ENCODE assay signal across 14 mouse cellular contexts in the genomic region with DNA sequence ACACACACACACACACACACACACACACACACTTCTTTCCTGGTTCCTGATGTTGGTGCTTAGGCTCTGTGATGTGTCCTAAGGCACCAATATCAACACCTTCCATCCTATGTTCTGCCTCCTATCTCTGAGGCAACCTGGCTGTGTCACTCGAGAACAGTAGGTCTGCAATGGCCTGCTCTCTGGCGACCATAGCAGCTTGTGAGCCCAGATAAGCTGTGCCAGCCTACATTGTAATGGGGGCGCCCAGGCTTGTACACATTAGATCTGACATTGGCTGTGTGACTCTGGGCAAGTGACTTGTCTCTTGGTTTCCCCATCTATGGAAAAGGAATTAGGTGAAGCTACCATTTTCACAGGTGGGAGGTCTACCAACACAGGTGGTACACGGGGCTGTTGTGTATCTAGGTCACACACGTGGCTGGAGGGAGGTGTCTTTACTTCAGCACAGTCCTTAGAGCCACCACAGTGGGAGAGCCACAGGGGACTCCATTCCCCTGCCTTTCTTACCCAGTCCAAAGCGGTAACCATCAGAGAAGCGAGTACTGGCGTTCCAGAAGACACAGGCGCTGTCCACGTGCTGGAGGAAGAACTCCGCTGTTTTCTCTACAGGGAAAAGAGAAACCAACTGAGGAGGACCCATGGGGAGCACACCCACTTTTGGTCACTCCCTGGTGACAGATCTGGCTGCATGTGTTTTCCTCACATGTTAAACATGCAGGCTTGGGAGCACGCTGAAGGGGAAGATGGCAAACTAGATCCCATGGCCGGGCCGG. TPM values are rescaled to one million over a fixed set of nuclear protein-coding genes. Genes with fewer than 3 reads are reported as not detected.
DNase-seq lines count a peak whose midpoint lies in the region; ATAC-seq and TF ChIP-seq lines count a peak whose summit lies in the region.
"Had no signal": no experiment of that assay in that cellular context is flagged by ENCODE, and none has a peak within 500 bp of the region (broad histone marks: within the 10 kb centered on the region; RNA-seq: fewer than 3 reads in every experiment).

No protein-coding gene starts in this region.

- no peaks in the 10 kb centered on the region for H3K4me1 ChIP-seq in lung, postnatal 0 days (ENCODE audit: insufficient read depth, low read depth, low read length)
- peaks cover 8% of the 10 kb centered on the region; the same call in 1 of the 2 replicates for H3K4me1 ChIP-seq in liver, postnatal 0 days (ENCODE audit: insufficient read depth)
- peaks cover 8% of the 10 kb centered on the region; the same call in 1 of the 2 replicates for H3K4me1 ChIP-seq in stomach, embryonic 16.5 days (ENCODE audit: control insufficient read depth, insufficient read depth, low read length)
- H3K4me1 ChIP-seq in kidney, embryonic 14.5 days (ENCODE audit: control insufficient read depth, insufficient read depth, low read length), result 0 out of 2 replicates have a peak, but pooled peaks cover 3% of the 10 kb centered on the region
- H3K4me1 ChIP-seq: hindbrain, embryonic 12.5 days; midbrain, embryonic 12.5 days had no signal

- no peak overlapping the region for H3K27ac ChIP-seq in lung, postnatal 0 days (ENCODE audit: low read length)
- H3K27ac ChIP-seq in liver, postnatal 0 days (ENCODE audit: low read depth), result peak overlapping the region; percentile 62
- H3K27ac ChIP-seq in stomach, embryonic 16.5 days (ENCODE audit: low read length), result peak overlapping the region; percentile 8; the same call in 1 of the 2 replicates
- no peak overlapping the region for H3K27ac ChIP-seq in kidney, embryonic 14.5 days (ENCODE audit: low read depth, low read length)
- H3K27ac ChIP-seq: heart, embryonic 13.5 days; hindbrain, embryonic 12.5 days; limb, embryonic 12.5 days; midbrain, embryonic 12.5 days had no signal

- TF ChIP-seq EP300 in lung, postnatal 0 days (IDR thresholded peaks at IDR 0.05), result no peak
- peak; percentile 98 for TF ChIP-seq EP300 in liver, postnatal 0 days (IDR thresholded peaks at IDR 0.05; ENCODE audit: low read depth)

- 0 out of 2 replicates have a peak, but pooled peaks cover 3% of the 10 kb centered on the region for H3K36me3 ChIP-seq in lung, postnatal 0 days (ENCODE audit: insufficient read depth, low read length)
- peaks cover 43% of the 10 kb centered on the region for H3K36me3 ChIP-seq in liver, postnatal 0 days (replicated peaks; ENCODE audit: insufficient read depth, low read length)
- peaks cover 29% of the 10 kb centered on the region for H3K36me3 ChIP-seq in stomach, embryonic 16.5 days (ENCODE audit: control insufficient read depth, insufficient read depth, low read length)
- H3K36me3 ChIP-seq in kidney, embryonic 14.5 days (ENCODE audit: control insufficient read depth, insufficient read depth, low read length), result peaks cover 53% of the 10 kb centered on the region

- H3K4me2 ChIP-seq in lung, postnatal 0 days (replicated peaks; ENCODE audit: low read depth, low read length), result peak overlapping the region; percentile 19; the same call in 1 of the 2 replicates
- 0 out of 2 replicates have a peak overlapping the region, but pooled peaks have one; percentile 11 for H3K4me2 ChIP-seq in liver, postnatal 0 days (ENCODE audit: low read depth, low read length)
- H3K4me2 ChIP-seq in stomach, embryonic 16.5 days (ENCODE audit: low read depth, low read length), result no peak overlapping the region
- H3K4me2 ChIP-seq in kidney, embryonic 14.5 days (replicated peaks; ENCODE audit: low read depth, low read length), result no peak overlapping the region
- H3K4me2 ChIP-seq: heart, embryonic 13.5 days; hindbrain, embryonic 12.5 days; intestine, embryonic 15.5 days; limb, embryonic 12.5 days; midbrain, embryonic 12.5 days had no signal

- no peak overlapping the region for H3K4me3 ChIP-seq in lung, postnatal 0 days (ENCODE audit: low read depth, low read length)
- H3K4me3 ChIP-seq in liver, postnatal 0 days (ENCODE audit: low read depth, low read length), result no peak overlapping the region
- no peak overlapping the region for H3K4me3 ChIP-seq in stomach, embryonic 16.5 days (replicated peaks; ENCODE audit: low read length)
- no peak overlapping the region for H3K4me3 ChIP-seq in kidney, embryonic 14.5 days (ENCODE audit: low read length)
- H3K4me3 ChIP-seq: heart, embryonic 13.5 days; hindbrain, embryonic 12.5 days; intestine, embryonic 15.5 days; limb, embryonic 12.5 days; midbrain, embryonic 12.5 days had no signal

- H3K9me3 ChIP-seq in lung, postnatal 0 days (ENCODE audit: low read length), result no peaks in the 10 kb centered on the region
- H3K9me3 ChIP-seq in liver, postnatal 0 days (ENCODE audit: low read length), result no peaks in the 10 kb centered on the region
- no peaks in the 10 kb centered on the region for H3K9me3 ChIP-seq in stomach, embryonic 16.5 days (replicated peaks; ENCODE audit: control insufficient read depth, low read length)
- 0 out of 2 replicates have a peak, but pooled peaks cover 3% of the 10 kb centered on the region for H3K9me3 ChIP-seq in kidney, embryonic 14.5 days (ENCODE audit: control insufficient read depth, low read length)
- H3K9me3 ChIP-seq: hindbrain, embryonic 12.5 days; intestine, embryonic 15.5 days; limb, embryonic 12.5 days; midbrain, embryonic 12.5 days had no signal

- no peak overlapping the region for H3K9ac ChIP-seq in lung, postnatal 0 days (replicated peaks; ENCODE audit: low read depth)
- H3K9ac ChIP-seq in liver, postnatal 0 days (replicated peaks), result no peak overlapping the region
- H3K9ac ChIP-seq in stomach, embryonic 16.5 days (ENCODE audit: low read length), result no peak overlapping the region
- H3K9ac ChIP-seq in kidney, embryonic 14.5 days (ENCODE audit: low read depth, low read length), result no peak overlapping the region
- H3K9ac ChIP-seq: heart, embryonic 13.5 days; hindbrain, embryonic 12.5 days; intestine, embryonic 15.5 days; limb, embryonic 12.5 days; midbrain, embryonic 12.5 days had no signal

- intact Hi-C loops in heart, postnatal 25 days (cut with DNase I), result no loop called here

- no peaks in the 10 kb centered on the region for H3K27me3 ChIP-seq in lung, postnatal 0 days (replicated peaks; ENCODE audit: insufficient read depth, low read length)
- H3K27me3 ChIP-seq in liver, postnatal 0 days (ENCODE audit: insufficient read depth, low read length), result no peaks in the 10 kb centered on the region
- no peaks in the 10 kb centered on the region for H3K27me3 ChIP-seq in stomach, embryonic 16.5 days (ENCODE audit: control insufficient read depth, insufficient read depth, low read length)
- no peaks in the 10 kb centered on the region for H3K27me3 ChIP-seq in kidney, embryonic 14.5 days (ENCODE audit: control insufficient read depth, insufficient read depth, low read length)
- H3K27me3 ChIP-seq: heart, embryonic 13.5 days; hindbrain, embryonic 12.5 days; intestine, embryonic 15.5 days; limb, embryonic 12.5 days; midbrain, embryonic 12.5 days had no signal

- no peak for TF ChIP-seq CTCF in lung, postnatal 0 days (IDR thresholded peaks at IDR 0.05)
- TF ChIP-seq CTCF in liver, postnatal 0 days (IDR thresholded peaks at IDR 0.05; ENCODE audit: low read depth), result no peak

- peak; percentile 23; the same call in 1 of the 2 replicates for ATAC-seq in lung, postnatal 0 days
- ATAC-seq in erythroblast, adult 5-6 weeks (replicated peaks; ENCODE audit: low FRiP score, poor library complexity, severe bottlenecking), result peak; percentile 80
- peak; percentile 98 for ATAC-seq in liver, postnatal 0 days
- ATAC-seq in stomach, embryonic 16.5 days (ENCODE audit: insufficient read depth, low FRiP score), result no peak
- no peak for ATAC-seq in kidney, embryonic 14.5 days (ENCODE audit: low FRiP score, low TSS enrichment)

- 76% methylated on average over 14 of the region's 14 CpGs for WGBS in lung, postnatal 0 days
- 75% methylated on average over 14 of the region's 14 CpGs for WGBS in liver, postnatal 0 days (ENCODE audit: insufficient replicate concordance)
- WGBS in stomach, embryonic 16.5 days, result 87% methylated on average over 14 of the region's 14 CpGs
- WGBS in kidney, embryonic 14.5 days, result 76% methylated on average over 14 of the region's 14 CpGs

- DNase-seq in lung, postnatal 0 days (ENCODE audit: low spot score), result peak; percentile 25
- DNase-seq in lung, postnatal 14 days, result no peak
- DNase-seq in liver, postnatal 0 days, result peak; percentile 52
- no peak for DNase-seq in heart, postnatal 25 days (ENCODE audit: low spot score)
- no peak for DNase-seq in frontal cortex, postnatal 25 days (ENCODE audit: low spot score in 2 of 2)
- DNase-seq: gastrocnemius, postnatal 36 days had no signal

RNA-seq across cellular contexts. Expression of a gene that starts 35.1 kb away (rescaled TPM):
- 11.1 and 13.6 TPM in 2 replicates for polyA plus RNA-seq in lung, postnatal 0 days (2015; fragmentation: Nextera tagmentation; extraction: Ambion mirVana)
- total RNA-seq in erythroblast, adult 5-6 weeks (2015; ENCODE audit: low replicate concordance), result 8.2 and 12.5 TPM in 2 replicates
- 6.4 and 6.8 TPM in 2 replicates for total RNA-seq in erythroblast, adult 5-6 weeks (2017; ENCODE audit: low replicate concordance)
- 8.1 and 9.1 TPM in 2 replicates for polyA plus RNA-seq in liver, postnatal 0 days (2015; fragmentation: Nextera tagmentation; extraction: Ambion mirVana)
- 109 and 110 TPM in 2 replicates for polyA plus RNA-seq in stomach, embryonic 16.5 days (2015; fragmentation: Nextera tagmentation; extraction: Ambion mirVana)
- 1 to 10 TPM; 7.0 to 7.3 TPM for total RNA-seq in heart, postnatal 25 days (2021)
- 29.3 and 51.6 TPM in 2 replicates for polyA plus RNA-seq in kidney, embryonic 14.5 days (2014; fragmentation: Nextera tagmentation; extraction: Ambion mirVana)

RNA-seq across cellular contexts. Expression of a gene that starts 39.6 kb away (rescaled TPM):
- 36.4 and 38.7 TPM in 2 replicates for polyA plus RNA-seq in lung, postnatal 0 days (2015; fragmentation: Nextera tagmentation; extraction: Ambion mirVana)
- total RNA-seq in erythroblast, adult 5-6 weeks (2015; ENCODE audit: low replicate concordance), result 28.8 and 41.5 TPM in 2 replicates
- 45.9 and 46.2 TPM in 2 replicates for total RNA-seq in erythroblast, adult 5-6 weeks (2017; ENCODE audit: low replicate concordance)
- 28.2 and 30.4 TPM in 2 replicates for polyA plus RNA-seq in liver, postnatal 0 days (2015; fragmentation: Nextera tagmentation; extraction: Ambion mirVana)
- 106 and 114 TPM in 2 replicates for polyA plus RNA-seq in stomach, embryonic 16.5 days (2015; fragmentation: Nextera tagmentation; extraction: Ambion mirVana)
- 100 to 1,000 TPM; 604 to 684 TPM for total RNA-seq in heart, postnatal 25 days (2021)
- 39.3 and 49.5 TPM in 2 replicates for polyA plus RNA-seq in kidney, embryonic 14.5 days (2014; fragmentation: Nextera tagmentation; extraction: Ambion mirVana)

RNA-seq across cellular contexts. Expression of a gene that starts 58.8 kb away (rescaled TPM):
- 7.2 and 7.8 TPM in 2 replicates for polyA plus RNA-seq in lung, postnatal 0 days (2015; fragmentation: Nextera tagmentation; extraction: Ambion mirVana)
- total RNA-seq in erythroblast, adult 5-6 weeks (2015; ENCODE audit: low replicate concordance), result 0.63 TPM in 1 of 2 replicates, not detected in the other
- total RNA-seq in erythroblast, adult 5-6 weeks (2017; ENCODE audit: low replicate concordance), result 0.14 and 0.68 TPM in 2 replicates
- polyA plus RNA-seq in liver, postnatal 0 days (2015; fragmentation: Nextera tagmentation; extraction: Ambion mirVana), result 1.7 and 1.8 TPM in 2 replicates
- polyA plus RNA-seq in stomach, embryonic 16.5 days (2015; fragmentation: Nextera tagmentation; extraction: Ambion mirVana), result 9.2 and 9.4 TPM in 2 replicates
- total RNA-seq in heart, postnatal 25 days (2021), result 1 to 10 TPM; 6.3 to 8.9 TPM
- polyA plus RNA-seq in kidney, embryonic 14.5 days (2014; fragmentation: Nextera tagmentation; extraction: Ambion mirVana), result 6.9 and 10.0 TPM in 2 replicates

RNA-seq across cellular contexts. Expression of a gene that starts 59.0 kb away (rescaled TPM):
- polyA plus RNA-seq in lung, postnatal 0 days (2015; fragmentation: Nextera tagmentation; extraction: Ambion mirVana), result 27.9 and 32.2 TPM in 2 replicates
- 6.1 and 13.1 TPM in 2 replicates for total RNA-seq in erythroblast, adult 5-6 weeks (2015; ENCODE audit: low replicate concordance)
- 20.1 and 26.1 TPM in 2 replicates for total RNA-seq in erythroblast, adult 5-6 weeks (2017; ENCODE audit: low replicate concordance)
- polyA plus RNA-seq in liver, postnatal 0 days (2015; fragmentation: Nextera tagmentation; extraction: Ambion mirVana), result 5.1 and 5.7 TPM in 2 replicates
- polyA plus RNA-seq in stomach, embryonic 16.5 days (2015; fragmentation: Nextera tagmentation; extraction: Ambion mirVana), result 14.0 and 16.2 TPM in 2 replicates
- total RNA-seq in heart, postnatal 25 days (2021), result 10 to 100 TPM; 29.9 to 30.3 TPM
- 3.0 and 5.4 TPM in 2 replicates for polyA plus RNA-seq in kidney, embryonic 14.5 days (2014; fragmentation: Nextera tagmentation; extraction: Ambion mirVana)

Comparison
In these comparisons a context has a peak if more than half of its experiments do, and no peak if none do; other contexts are left out.
1. DNase-seq: peak in lung, postnatal 0 days (single experiment) and liver, postnatal 0 days (single experiment); none in lung, postnatal 14 days (single experiment), heart, postnatal 25 days (single experiment) and frontal cortex, postnatal 25 days (0 of 2).
2. ATAC-seq: peak in lung, postnatal 0 days (single experiment), erythroblast, adult 5-6 weeks (single experiment) and liver, postnatal 0 days (single experiment); none in stomach, embryonic 16.5 days (single experiment) and kidney, embryonic 14.5 days (single experiment).
3. H3K27ac ChIP-seq: peak in liver, postnatal 0 days (single experiment) and stomach, embryonic 16.5 days (single experiment); none in lung, postnatal 0 days (single experiment) and kidney, embryonic 14.5 days (single experiment).
4. H3K4me2 ChIP-seq: peak in lung, postnatal 0 days (single experiment) and liver, postnatal 0 days (single experiment); none in stomach, embryonic 16.5 days (single experiment) and kidney, embryonic 14.5 days (single experiment).